In genomic region chr19:44815111-44815510, GRCm38 (mm10) we compare ENCODE assay signal across 24 mouse cellular contexts. TPM values are rescaled to one million over a fixed set of nuclear protein-coding genes. Genes with fewer than 3 reads are reported as not detected.
"Had no signal": no experiment of that assay in that cellular context is flagged by ENCODE, and none has a peak within 500 bp of the region (broad histone marks: within the 10 kb centered on the region; RNA-seq: fewer than 3 reads in every experiment).

No protein-coding gene starts in this region.

- H3K4me3 ChIP-seq: intestine, embryonic 15.5 days; limb, embryonic 10.5 days; limb, embryonic 13.5 days; liver, embryonic 12.5 days; liver, embryonic 15.5 days; lung, embryonic 15.5 days; megakaryocyte, embryonic 14.5 days; midbrain, embryonic 10.5 days; midbrain, embryonic 13.5 days; myocyte; neural tube, embryonic 13.5 days; stomach, embryonic 15.5 days had no signal

- H3K9ac ChIP-seq: intestine, embryonic 15.5 days; liver, embryonic 12.5 days; liver, embryonic 15.5 days; lung, embryonic 15.5 days; midbrain, embryonic 13.5 days; neural tube, embryonic 13.5 days; stomach, embryonic 15.5 days had no signal

- H3K4me2 ChIP-seq: intestine, embryonic 15.5 days; limb, embryonic 13.5 days; liver, embryonic 12.5 days; liver, embryonic 15.5 days; lung, embryonic 15.5 days; midbrain, embryonic 13.5 days; neural tube, embryonic 13.5 days; stomach, embryonic 15.5 days had no signal

- H3K9me3 ChIP-seq: intestine, embryonic 15.5 days; limb, embryonic 10.5 days; limb, embryonic 13.5 days; liver, embryonic 12.5 days; liver, embryonic 15.5 days; lung, embryonic 15.5 days; megakaryocyte, embryonic 14.5 days; midbrain, embryonic 10.5 days; midbrain, embryonic 13.5 days; neural tube, embryonic 13.5 days; stomach, embryonic 15.5 days had no signal

- H3K27me3 ChIP-seq: intestine, embryonic 15.5 days had no signal

- H3K36me3 ChIP-seq: intestine, embryonic 15.5 days; limb, embryonic 10.5 days; limb, embryonic 13.5 days; liver, embryonic 12.5 days; liver, embryonic 15.5 days; lung, embryonic 15.5 days; midbrain, embryonic 10.5 days; midbrain, embryonic 13.5 days; neural tube, embryonic 13.5 days; stomach, embryonic 15.5 days had no signal

- H3K27ac ChIP-seq: intestine, embryonic 15.5 days; kidney, postnatal 0 days; limb, embryonic 10.5 days; limb, embryonic 13.5 days; liver, embryonic 12.5 days; liver, embryonic 15.5 days; lung, embryonic 15.5 days; midbrain, embryonic 10.5 days; midbrain, embryonic 13.5 days; stomach, embryonic 15.5 days had no signal

- H3K4me1 ChIP-seq: intestine, embryonic 15.5 days; liver, embryonic 12.5 days; liver, embryonic 15.5 days; lung, embryonic 15.5 days; megakaryocyte, embryonic 14.5 days; stomach, embryonic 15.5 days had no signal

- DNase-seq: liver; lung, adult 18-20 months; lung, postnatal 10 days; lung, postnatal 36 days; retina, postnatal 1 day; right cerebral cortex, postnatal 25 days; spleen, adult 18-20 months; thymus, postnatal 25 days had no signal

- ATAC-seq: intestine, embryonic 15.5 days; liver, embryonic 12.5 days; midbrain, embryonic 13.5 days; midbrain, embryonic 16.5 days had no signal

RNA-seq across cellular contexts. Expression of gene Pax2, which starts 59.3 kb away (rescaled TPM):
- total RNA-seq: monocyte, adult 5-6 weeks; neutrophil, adult 5-6 weeks had no signal
- polyA plus RNA-seq: limb, embryonic 13.5 days; liver, embryonic 12.5 days; liver, embryonic 15.5 days; myocyte; stomach, embryonic 15.5 days had no signal
